Mouse (Mus musculus) heart, embryonic 13.5 days (tissue): ENCODE measurements around the gene Gm28230. TPM values are rescaled to one million over a fixed set of nuclear protein-coding genes. Genes with fewer than 3 reads are reported as not detected.

Experiments
- ATAC-seq: fragments of 200-750 bp; cut with Nextera tagmentation; 2 replicates; pipeline ENCODE4 v1.8.0; 2017; ENCODE audit warnings: moderate TSS enrichment; ENCODE audit not compliant: insufficient number of reproducible peaks, low FRiP score, low TSS enrichment; ENCODE audit errors: extremely low read depth
- H3K27ac ChIP-seq: fragments of 300-500 bp; sonication (generic); replicated peaks from 2 replicates; pipeline ENCODE4 v1.5.1; 2015; ENCODE audit warnings: moderate library complexity, mild to moderate bottlenecking, inconsistent platforms
- H3K27me3 ChIP-seq: fragments of 300-500 bp; sonication (generic); replicated peaks from 2 replicates; pipeline ENCODE4 v1.6.1; 2015; ENCODE audit warnings: mild to moderate bottlenecking, inconsistent platforms
- H3K36me3 ChIP-seq: fragments of 300-500 bp; sonication (generic); 2 replicates; pipeline ENCODE4 v1.6.1; 2015; ENCODE audit warnings: mild to moderate bottlenecking, inconsistent platforms
- H3K4me1 ChIP-seq: fragments of 300-500 bp; sonication (generic); 2 replicates; pipeline ENCODE4 v1.6.1; 2015; ENCODE audit warnings: inconsistent platforms
- H3K4me2 ChIP-seq: fragments of 300-500 bp; sonication (generic); 2 replicates; pipeline ENCODE4 v1.6.1; 2015; ENCODE audit warnings: inconsistent platforms, mild to moderate bottlenecking, moderate library complexity
- H3K4me3 ChIP-seq: fragments of 300-500 bp; sonication (generic); 2 replicates; pipeline ENCODE4 v1.5.1; 2015; ENCODE audit warnings: moderate library complexity, mild to moderate bottlenecking, inconsistent platforms
- H3K9ac ChIP-seq: fragments of 300-500 bp; sonication (generic); 2 replicates; pipeline ENCODE4 v1.6.1; 2015; ENCODE audit warnings: inconsistent platforms, mild to moderate bottlenecking, moderate library complexity
- H3K9me3 ChIP-seq: fragments of 300-500 bp; sonication (generic); 2 replicates; pipeline ENCODE4 v1.6.1; 2016; ENCODE audit warnings: inconsistent platforms
- whole genome bisulfite sequencing: fragments of 180-500 bp; shearing (Covaris S2); methylation state at CpG from one replicate; pipeline ENCODE4 v1.1.7; 2015; ENCODE audit warnings: mixed read lengths; 5-methylcytosine and 5-hydroxymethylcytosine counted together
- polyA plus RNA-seq: library from polyadenylated mRNA; unstranded; fragments of >200 nt; fragmentation: Nextera tagmentation; extraction: Ambion mirVana; gene quantifications from 2 replicates; pipeline ENCODE4 v1.2.1, GENCODE M21; 2015

The Gm28230 gene
- 0.09 TPM in 1 of 2 replicates, not detected in the other for polyA plus RNA-seq

- peaks cover 6% of the 10 kb centered on the region; the same call in 1 of the 2 replicates for H3K4me1 ChIP-seq
- no peak for ATAC-seq
- H3K9me3 ChIP-seq: no peaks in the 10 kb centered on the region
- peak within 1 kb of the TSS; percentile 38 for H3K4me3 ChIP-seq
- H3K27ac ChIP-seq: no peak within 1 kb of the TSS
- peak within 1 kb of the TSS; percentile 60 for H3K4me2 ChIP-seq
- H3K36me3 ChIP-seq: no peaks in the 10 kb centered on the region
- H3K9ac ChIP-seq: no peak within 1 kb of the TSS; the same call in 1 of the 2 replicates
- 16% methylated on average over 5 of the region's 5 CpGs for WGBS
- peaks cover 100% of the 10 kb centered on the region for H3K27me3 ChIP-seq
Measured at GRCm38 (mm10) chr2:74726551-74726950, at the start of gene Gm28230. Gene Gm28230, plus strand, starts transcription at chr2:74726728.

GRCm38 (mm10) chr2:74677106-74677505 is 49.4 kb upstream of the Gm28230 start:
- Histone ChIP-seq H3K9me3 (no peaks in the 10 kb centered on the region), H3K4me1 (peaks cover 18% of the 10 kb centered on the region), H3K27ac (no peak overlapping the region), H3K36me3 (no peaks in the 10 kb centered on the region), H3K9ac (no peak overlapping the region), H3K4me3 (no peak overlapping the region), H3K4me2 (no peak overlapping the region), H3K27me3 (peaks cover 100% of the 10 kb centered on the region)
- 16% methylated on average over 2 of the region's 2 CpGs for WGBS
- no peak for ATAC-seq

- Histone ChIP-seq H3K4me2 (peak within 1 kb of the TSS; percentile 17; the same call in 1 of the 2 replicates), H3K4me1 (peaks cover 22% of the 10 kb centered on the region), H3K9ac (no peak within 1 kb of the TSS), H3K4me3 (peak within 1 kb of the TSS; percentile 10; the same call in 1 of the 2 replicates), H3K36me3 (no peaks in the 10 kb centered on the region), H3K27ac (no peak within 1 kb of the TSS), H3K9me3 (no peaks in the 10 kb centered on the region), H3K27me3 (peaks cover 100% of the 10 kb centered on the region)
- 2% methylated on average over 15 of the region's 15 CpGs for WGBS
- ATAC-seq: no peak
Measured at GRCm38 (mm10) chr2:74678891-74679595, 47.5 kb upstream of the Gm28230 start, which contains the start of gene Hoxd11. Gene Hoxd11, plus strand, starts transcription at chr2:74679557.

- peak overlapping the region; percentile 17; the same call in 1 of the 2 replicates for H3K4me2 ChIP-seq
- H3K4me3 ChIP-seq: peak overlapping the region; percentile 10; the same call in 1 of the 2 replicates
- under 1% methylated on average over 26 of the region's 26 CpGs for WGBS
- H3K27me3 ChIP-seq: peaks cover 100% of the 10 kb centered on the region
- H3K9me3 ChIP-seq: no peaks in the 10 kb centered on the region
- no peak for ATAC-seq
- H3K27ac ChIP-seq: no peak overlapping the region
- no peak overlapping the region for H3K9ac ChIP-seq
- peaks cover 22% of the 10 kb centered on the region for H3K4me1 ChIP-seq
- H3K36me3 ChIP-seq: no peaks in the 10 kb centered on the region
Measured at GRCm38 (mm10) chr2:74679596-74679971, 46.9 kb upstream of the Gm28230 start.

GRCm38 (mm10) chr2:74679980-74680379 is 46.5 kb upstream of the Gm28230 start:
- H3K4me2 ChIP-seq: peak overlapping the region; percentile 17; the same call in 1 of the 2 replicates
- no peaks in the 10 kb centered on the region for H3K36me3 ChIP-seq
- peak overlapping the region; percentile 10; the same call in 1 of the 2 replicates for H3K4me3 ChIP-seq
- peaks cover 100% of the 10 kb centered on the region for H3K27me3 ChIP-seq
- 1% methylated on average over 23 of the region's 23 CpGs for WGBS
- no peak overlapping the region for H3K9ac ChIP-seq
- no peaks in the 10 kb centered on the region for H3K9me3 ChIP-seq
- H3K4me1 ChIP-seq: peaks cover 22% of the 10 kb centered on the region
- H3K27ac ChIP-seq: no peak overlapping the region
- no peak for ATAC-seq

GRCm38 (mm10) chr2:74680561-74681398 is 45.7 kb upstream of the Gm28230 start:
- H3K4me2 ChIP-seq: no peak overlapping the region
- H3K27me3 ChIP-seq: peaks cover 100% of the 10 kb centered on the region
- no peaks in the 10 kb centered on the region for H3K36me3 ChIP-seq
- no peak overlapping the region for H3K9ac ChIP-seq
- 2% methylated on average over 21 of the region's 21 CpGs for WGBS
- no peak overlapping the region for H3K4me3 ChIP-seq
- ATAC-seq: no peak
- no peak overlapping the region for H3K27ac ChIP-seq
- H3K9me3 ChIP-seq: no peaks in the 10 kb centered on the region
- peaks cover 22% of the 10 kb centered on the region for H3K4me1 ChIP-seq

- Histone ChIP-seq H3K27me3 (peaks cover 99% of the 10 kb centered on the region), H3K27ac (no peak overlapping the region), H3K4me3 (peak overlapping the region; percentile 36), H3K4me2 (peak overlapping the region; percentile 45), H3K36me3 (no peaks in the 10 kb centered on the region), H3K9ac (no peak overlapping the region), H3K4me1 (peaks cover 22% of the 10 kb centered on the region), H3K9me3 (no peaks in the 10 kb centered on the region)
- ATAC-seq: no peak
- WGBS: under 1% methylated on average over 67 of the region's 78 CpGs
Measured at GRCm38 (mm10) chr2:74681594-74682531, 44.7 kb upstream of the Gm28230 start.

GRCm38 (mm10) chr2:74682796-74683195 is 43.7 kb upstream of the Gm28230 start:
- peaks cover 99% of the 10 kb centered on the region for H3K27me3 ChIP-seq
- H3K4me3 ChIP-seq: peak overlapping the region; percentile 36
- 2% methylated on average over 42 of the region's 51 CpGs for WGBS
- no peak overlapping the region for H3K27ac ChIP-seq
- no peaks in the 10 kb centered on the region for H3K36me3 ChIP-seq
- ATAC-seq: no peak
- H3K4me2 ChIP-seq: peak overlapping the region; percentile 45
- no peaks in the 10 kb centered on the region for H3K9me3 ChIP-seq
- peaks cover 22% of the 10 kb centered on the region for H3K4me1 ChIP-seq
- no peak overlapping the region for H3K9ac ChIP-seq

GRCm38 (mm10) chr2:74683471-74683951 is 43.0 kb upstream of the Gm28230 start:
- Histone ChIP-seq H3K4me3 (no peak overlapping the region), H3K27me3 (peaks cover 99% of the 10 kb centered on the region), H3K9ac (no peak overlapping the region), H3K9me3 (no peaks in the 10 kb centered on the region), H3K27ac (no peak overlapping the region), H3K4me1 (peaks cover 22% of the 10 kb centered on the region), H3K36me3 (no peaks in the 10 kb centered on the region), H3K4me2 (no peak overlapping the region)
- WGBS: under 1% methylated on average over 18 of the region's 18 CpGs
- ATAC-seq: no peak

GRCm38 (mm10) chr2:74684106-74684505 is 42.4 kb upstream of the Gm28230 start:
- no peak for ATAC-seq
- Histone ChIP-seq H3K36me3 (no peaks in the 10 kb centered on the region), H3K4me3 (no peak overlapping the region), H3K27ac (no peak overlapping the region), H3K4me1 (peaks cover 22% of the 10 kb centered on the region), H3K4me2 (no peak overlapping the region), H3K27me3 (peaks cover 99% of the 10 kb centered on the region), H3K9ac (no peak overlapping the region), H3K9me3 (no peaks in the 10 kb centered on the region)
- WGBS: under 1% methylated on average over 12 of the region's 12 CpGs
